Mouse (Mus musculus) fat pad, adult 2 months (tissue): Measurements from ENCODE around the gene Txndc9.
A peak's percentile ranks its signal among the peaks of the same experiment; 100 is the strongest.
"Not testable (repeated sequence)": the region's sequence is repeated elsewhere in the genome, so short reads cannot be mapped to it uniquely, and the experiment has no call there.

ENCODE experiments used
- DNase-seq: peaks from one replicate; pipeline ENCODE4 v3.0.0-alpha.2; 2011; ENCODE audit warnings: low read depth, low spot score; ENCODE audit errors: extremely low read depth

The Txndc9 gene

DNA sequence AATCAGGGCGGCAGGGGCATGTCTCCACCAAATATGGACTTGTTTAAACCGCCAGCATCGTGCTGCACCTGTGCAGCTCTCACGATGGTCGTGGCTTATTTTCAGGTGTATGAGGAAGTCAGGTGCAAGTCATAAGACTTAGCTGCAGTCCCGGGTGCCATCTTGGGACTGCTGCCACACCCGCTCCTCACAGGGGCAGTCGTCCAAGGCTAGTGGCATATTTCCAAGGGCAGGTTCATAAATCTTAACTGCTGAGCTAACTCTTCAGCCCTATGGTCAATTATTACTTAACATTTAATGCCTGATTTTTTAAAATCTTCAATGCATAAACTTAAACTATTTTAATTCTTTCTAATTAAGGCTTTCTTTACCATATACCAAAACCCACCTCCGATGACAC is 21.0 kb downstream of the Txndc9 start:
- DNase-seq, result not testable (repeated sequence)

DNA sequence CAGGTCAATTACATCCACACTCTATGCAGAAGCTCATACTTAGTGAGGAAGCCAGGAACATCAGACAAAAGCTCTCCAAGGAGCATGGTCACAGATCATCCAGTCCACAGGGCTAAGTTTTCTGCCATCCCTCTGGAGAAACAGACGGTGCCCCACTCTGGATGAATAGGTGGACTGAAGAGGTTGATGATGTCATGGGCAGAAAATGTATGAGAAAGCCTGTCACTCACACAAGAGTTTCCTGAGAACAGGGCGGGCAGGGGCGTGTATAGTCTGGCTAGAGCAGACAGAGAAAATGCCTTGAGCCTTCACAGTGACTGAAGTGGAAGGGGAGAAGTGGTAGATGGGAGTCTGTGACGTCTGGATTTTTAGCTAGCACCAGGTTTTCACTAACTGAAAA is 26.2 kb downstream of the Txndc9 start:
- DNase-seq, result no peak

DNA sequence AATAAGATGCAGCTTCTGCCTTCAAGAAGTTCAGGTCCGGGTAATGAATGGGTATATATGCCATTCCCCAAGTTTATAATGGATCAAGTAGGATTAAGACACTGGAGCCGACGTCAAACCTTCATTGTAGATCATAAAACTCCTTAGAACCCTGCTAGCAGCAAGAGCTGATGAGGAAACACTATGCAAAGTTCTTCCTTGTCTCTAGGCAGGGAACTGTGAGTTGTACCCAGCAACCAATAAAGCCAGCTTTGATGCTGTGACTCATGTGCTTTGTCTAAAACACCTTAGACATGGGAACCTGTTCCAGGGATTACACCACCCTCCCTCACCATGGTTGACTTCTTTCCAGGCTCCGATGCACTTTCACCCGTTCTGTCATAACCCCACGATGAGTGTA is 28.9 kb downstream of the Txndc9 start:
- peak; percentile 86 for DNase-seq

DNA sequence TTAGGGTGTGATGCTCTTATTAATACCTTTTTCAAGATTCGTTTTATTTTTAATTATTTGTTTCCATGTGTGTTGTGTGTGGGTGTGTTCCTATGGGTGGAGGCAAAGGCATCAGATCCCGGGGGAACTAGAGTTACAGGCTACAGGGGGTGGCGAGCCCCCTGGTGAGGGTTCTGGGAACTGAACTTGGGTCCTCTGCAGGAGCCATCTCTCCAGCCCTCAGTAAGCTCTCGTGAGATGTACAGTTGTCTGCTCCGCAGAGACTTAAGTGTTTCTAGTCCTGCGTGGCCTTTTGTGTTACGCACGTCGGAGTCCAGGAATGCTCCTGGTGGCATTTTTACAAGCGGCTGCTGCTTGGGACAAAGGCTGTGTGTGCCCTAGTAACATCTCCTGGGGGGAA is 32.1 kb downstream of the Txndc9 start:
- DNase-seq, result no peak

DNA sequence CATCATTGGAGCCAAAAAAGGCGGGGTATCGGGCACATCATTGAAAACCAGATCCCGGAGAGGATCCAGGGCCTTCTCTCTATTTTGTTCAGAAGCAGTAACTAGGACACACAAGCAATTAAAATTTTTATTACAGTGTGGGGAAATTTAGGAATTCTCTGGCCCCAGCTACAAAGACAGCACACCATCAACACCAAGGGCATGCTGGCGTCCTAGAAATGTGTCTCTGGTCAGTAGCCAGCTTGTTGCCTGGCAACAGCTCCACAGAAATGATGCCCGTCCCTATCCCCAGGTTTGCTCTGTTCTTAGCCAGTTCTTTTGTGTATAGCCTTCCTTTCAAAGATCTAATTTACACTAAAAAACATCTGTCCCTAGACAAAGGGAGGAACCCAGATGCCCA is 38.2 kb downstream of the Txndc9 start:
- no peak for DNase-seq

DNA sequence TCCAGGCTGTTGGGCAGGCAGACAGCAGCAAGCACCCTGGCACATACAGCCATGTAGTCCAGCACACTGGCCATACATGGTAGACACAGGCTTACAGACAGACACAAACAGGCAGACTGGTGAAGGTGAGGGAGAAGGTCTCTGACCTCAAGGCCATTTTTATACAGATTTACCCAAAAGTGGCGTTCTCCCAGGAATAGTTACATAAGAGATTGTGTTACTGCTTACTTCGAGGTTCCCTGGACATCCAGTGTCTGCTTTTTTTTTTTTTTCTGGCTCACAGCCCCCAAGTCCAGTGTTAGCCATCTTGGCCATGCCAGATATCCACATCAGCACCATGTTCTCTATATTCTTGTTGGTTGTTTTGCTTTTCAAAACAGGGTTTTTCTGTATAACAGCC is 39.2 kb downstream of the Txndc9 start:
- no peak for DNase-seq

DNA sequence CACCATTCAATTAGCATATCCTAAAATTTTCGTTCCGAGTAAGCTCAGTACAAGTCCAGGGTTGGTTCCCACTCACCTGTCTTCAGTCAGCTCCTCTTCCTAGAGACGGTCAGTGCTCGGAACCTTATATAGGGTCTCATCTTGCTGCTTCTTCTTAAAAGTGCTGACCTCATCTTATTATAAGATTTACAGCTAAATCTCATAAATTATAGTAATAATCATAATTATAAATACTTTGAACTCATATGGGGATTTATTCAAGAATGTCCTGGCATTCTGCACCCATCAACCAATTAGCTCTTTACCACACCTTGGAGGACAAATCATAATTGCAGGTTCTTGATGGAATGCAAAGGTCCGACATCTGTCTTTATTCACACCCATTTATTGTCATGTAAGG is 40.0 kb downstream of the Txndc9 start, which contains the start of gene Lyg1:
Lyg1 (minus strand) TSS at position 101 of the 400 bp plus-strand sequence.
- DNase-seq, result no peak

DNA sequence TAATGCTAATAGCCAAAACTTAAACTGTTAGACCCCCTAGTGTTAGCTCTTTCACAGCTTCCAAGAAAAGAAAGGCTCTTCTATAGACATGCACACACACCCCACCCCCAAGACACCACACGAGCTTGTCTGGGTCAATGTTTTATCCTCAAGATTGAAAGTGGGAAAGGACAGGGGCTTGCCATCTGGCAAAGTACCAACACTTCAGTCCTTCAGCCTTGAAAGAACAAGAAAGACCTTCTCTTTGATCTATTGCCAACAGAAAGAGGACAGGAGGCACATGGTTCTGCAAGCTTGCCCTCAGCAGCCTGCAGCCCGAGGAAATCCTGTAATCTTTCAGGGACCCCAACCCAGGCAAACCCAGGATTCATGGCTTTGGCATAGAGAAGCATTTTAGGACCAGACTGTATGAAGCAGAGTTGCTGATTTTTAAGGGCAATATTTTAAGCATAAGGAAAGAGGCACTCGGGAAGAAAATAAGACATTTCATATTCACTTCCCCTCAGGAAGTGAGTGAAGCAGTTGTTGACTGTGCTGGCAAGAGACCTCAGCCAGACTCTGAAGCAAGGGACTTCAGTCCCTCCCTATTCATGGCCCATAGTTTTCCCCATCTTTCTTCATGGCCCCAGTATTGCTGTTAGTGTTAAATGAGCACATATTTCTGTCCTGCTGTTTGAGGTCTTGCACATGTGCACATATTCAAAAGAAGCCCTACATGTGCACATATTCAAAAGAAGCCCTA is 40.8 kb downstream of the Txndc9 start:
- no peak for DNase-seq

DNA sequence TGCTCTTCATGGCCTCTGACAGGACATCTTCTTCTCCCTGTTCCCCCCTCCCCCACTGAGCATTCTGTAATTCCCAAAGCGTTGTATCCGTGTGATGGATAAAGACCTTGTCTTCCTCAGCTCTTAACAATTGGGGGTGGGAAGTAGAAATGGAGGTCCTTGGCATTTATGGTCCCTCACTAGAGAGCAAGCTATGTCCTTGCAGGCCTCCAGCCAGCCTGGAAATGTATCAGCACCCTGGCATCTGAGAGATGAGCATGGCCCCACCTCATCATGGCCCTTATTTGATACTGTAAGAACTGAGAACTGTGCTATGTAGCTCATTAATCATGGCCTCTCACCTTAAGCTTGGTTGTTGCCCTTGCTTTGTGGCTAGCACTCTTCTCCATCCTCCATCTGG is 42.4 kb downstream of the Txndc9 start:
- no peak for DNase-seq

DNA sequence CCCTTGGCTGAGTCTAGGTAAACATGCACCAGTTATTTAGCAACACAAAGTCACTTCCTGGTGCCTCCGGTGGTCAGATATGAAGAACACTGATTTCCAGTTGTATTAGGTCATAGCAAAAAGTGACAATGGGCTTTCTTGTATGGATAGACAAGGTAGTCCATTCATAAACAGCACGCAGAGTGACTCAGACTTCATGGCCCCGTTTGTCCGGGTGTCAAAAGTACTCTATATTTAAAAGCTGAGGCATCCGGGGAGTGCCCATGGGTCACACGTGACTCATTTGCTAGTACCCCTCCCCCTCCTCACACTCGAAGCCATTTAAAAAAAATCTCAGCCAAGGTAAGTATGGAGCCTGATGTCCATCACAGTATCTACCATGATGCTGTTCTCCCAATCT is 42.9 kb downstream of the Txndc9 start:
- DNase-seq, result no peak

DNA sequence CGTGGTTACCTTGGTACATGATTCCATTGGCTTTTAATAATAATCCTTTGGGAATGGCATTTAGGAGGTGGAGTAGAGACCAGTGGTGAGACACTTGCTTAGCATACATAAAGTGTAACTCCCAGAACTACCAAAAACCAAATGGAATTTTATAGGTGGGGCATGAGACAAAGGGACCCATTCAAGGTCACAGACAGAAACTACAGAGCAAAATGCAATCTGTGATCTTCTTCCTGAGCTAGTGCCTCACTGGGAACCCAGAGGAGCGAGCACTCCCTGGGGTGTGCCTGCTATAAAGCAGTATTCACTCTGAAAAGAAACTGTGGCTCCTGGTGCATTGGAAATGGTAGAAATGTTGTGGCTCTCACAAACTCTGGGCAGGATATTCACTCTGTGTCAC is 48.8 kb downstream of the Txndc9 start:
- DNase-seq, result no peak
